Mouse (Mus musculus): ENCODE results near the gene Pds5a. TPM values are rescaled to one million over a fixed set of nuclear protein-coding genes. Genes with fewer than 3 reads are reported as not detected.

Gene Pds5a
- total RNA-seq, 2 experiments from 2014 or later = 40.6 to 42.9 TPM

DNA sequence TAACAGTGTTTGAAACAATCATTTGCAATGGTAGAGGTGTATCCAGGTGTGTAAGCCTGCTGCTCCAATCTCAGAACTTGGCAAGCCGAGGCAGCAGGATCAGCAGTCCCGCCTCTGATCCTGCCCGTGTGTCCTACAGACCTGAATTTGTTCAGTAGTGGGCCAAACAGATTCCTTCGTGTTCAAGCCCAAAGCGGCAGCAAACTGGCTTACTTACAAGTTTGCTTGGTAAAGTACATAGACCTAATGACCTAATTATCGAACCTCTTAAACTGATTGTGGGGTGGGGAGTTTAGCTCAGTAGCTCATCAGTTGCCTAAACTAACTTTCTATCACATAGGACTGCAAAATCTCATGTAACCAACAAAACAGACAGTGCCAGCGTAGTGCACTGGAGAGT is 98.4 kb downstream of the Pds5a start:
- intact Hi-C loops (cut with DNase I; ENCODE audit: low total_unique reads) = no loop called here

DNA sequence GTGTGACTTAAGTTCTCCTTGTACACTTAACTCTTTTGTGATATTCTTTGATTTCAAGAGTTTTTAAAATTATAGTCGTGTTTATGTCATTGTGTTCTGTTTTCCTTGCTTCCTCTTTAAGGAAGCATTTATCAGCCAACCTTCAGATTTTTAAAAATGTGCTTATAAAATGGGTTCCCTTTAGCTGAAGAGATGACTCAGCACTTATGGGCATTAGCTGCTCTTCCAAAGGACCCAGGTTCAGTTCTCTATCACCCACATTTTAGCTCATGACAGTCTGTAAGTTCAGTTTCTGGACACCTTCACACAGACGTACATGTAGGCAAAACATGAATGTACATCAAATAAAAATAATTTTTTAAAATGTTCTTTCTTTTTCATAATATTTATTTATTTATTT is 105.7 kb downstream of the Pds5a start:
- intact Hi-C loops (cut with DNase I; ENCODE audit: low total_unique reads) = no loop called here
- DNase-seq = no peak

More for the DNA sequence above, 98.4 kb downstream of the Pds5a start:
- DNase-seq = no peak

GRCm38 (mm10) chr5:65590199-65590598 is 107.9 kb downstream of the Pds5a start:
- intact Hi-C loops (cut with DNase I; ENCODE audit: low total_unique reads) = no loop called here
- no peak for DNase-seq

DNA sequence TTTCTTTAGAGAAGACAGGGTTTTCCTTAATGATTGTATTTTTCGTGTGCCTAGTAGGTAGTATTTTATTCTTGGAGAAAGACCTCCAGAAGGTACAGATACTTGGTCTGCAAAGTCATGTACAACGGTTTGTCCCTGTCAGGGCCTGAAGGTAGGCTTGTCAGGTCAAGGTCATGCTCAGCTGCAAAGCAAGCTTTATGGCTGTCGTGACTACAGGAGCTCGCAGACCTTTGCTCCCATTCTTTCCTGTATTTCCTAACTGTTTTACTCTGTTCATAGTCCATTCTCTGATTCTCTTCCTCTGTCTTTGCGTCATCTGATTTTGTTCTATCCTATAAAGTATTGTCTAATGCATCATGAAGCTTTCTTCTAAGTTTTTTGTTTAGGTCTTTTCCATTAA is 111.8 kb downstream of the Pds5a start:
- intact Hi-C loops (cut with DNase I; ENCODE audit: low total_unique reads) = no loop called here
- no peak for DNase-seq

GRCm38 (mm10) chr5:65578545-65578944 is 119.5 kb downstream of the Pds5a start:
- no peak for DNase-seq
- intact Hi-C loops (cut with DNase I; ENCODE audit: low total_unique reads) = no loop called here

DNA sequence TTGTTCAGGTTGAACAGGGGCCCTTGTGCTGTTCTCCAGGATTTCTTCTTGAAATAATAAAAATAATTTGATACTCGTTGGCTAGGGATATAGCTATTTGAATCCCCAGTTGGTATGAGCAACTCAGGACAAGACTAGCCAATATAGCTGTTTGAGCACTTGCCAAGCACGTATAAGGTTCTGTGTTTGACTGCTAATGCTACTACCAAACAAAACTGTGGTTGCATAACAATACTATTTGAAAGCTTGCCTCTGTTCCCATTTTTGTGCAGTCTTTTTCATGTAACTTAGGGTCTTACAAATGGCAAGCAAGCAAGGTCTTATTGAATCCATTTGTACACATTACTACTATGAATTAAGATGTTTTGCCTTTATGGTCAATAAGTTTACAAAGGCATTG is 122.2 kb downstream of the Pds5a start:
- intact Hi-C loops (cut with DNase I; ENCODE audit: low total_unique reads) = no loop called here
- no peak for DNase-seq

DNA sequence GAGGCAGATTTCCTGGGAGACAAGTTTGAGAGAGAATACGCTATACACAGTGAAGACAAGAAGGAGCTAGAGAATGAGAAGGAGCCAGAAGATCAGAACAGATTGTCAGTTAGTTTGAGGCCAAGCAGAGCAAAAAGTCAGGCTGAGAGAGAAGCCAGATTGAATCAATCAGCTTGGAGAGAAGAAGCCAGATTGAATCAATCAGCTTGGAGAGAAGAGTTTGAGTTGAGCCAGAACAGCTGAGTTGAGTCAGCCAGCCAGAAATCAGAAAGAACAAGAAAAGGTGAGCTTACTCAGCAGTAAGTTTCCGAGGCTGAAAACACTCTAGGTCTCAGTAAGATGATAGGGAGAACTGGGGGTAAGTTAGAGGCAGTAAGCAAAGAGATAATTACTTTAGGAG is 123.2 kb downstream of the Pds5a start:
- no peak for DNase-seq
- intact Hi-C loops (cut with DNase I; ENCODE audit: low total_unique reads) = no loop called here

- DNase-seq = no peak
- intact Hi-C loops (cut with DNase I; ENCODE audit: low total_unique reads) = no loop called here
Observed at GRCm38 (mm10) chr5:65565486-65565885, 132.6 kb downstream of the Pds5a start.

GRCm38 (mm10) chr5:65561125-65561893 is 136.8 kb downstream of the Pds5a start:
- DNase-seq = no peak
- intact Hi-C loops (cut with DNase I; ENCODE audit: low total_unique reads) = no loop called here

GRCm38 (mm10) chr5:65557109-65557508 is 141.0 kb downstream of the Pds5a start:
- DNase-seq = no peak
- intact Hi-C loops (cut with DNase I; ENCODE audit: low total_unique reads) = no loop called here

Other genes starting within 250 kb of the Pds5a start
- gene Gm43552, start 205.4 kb downstream of the Pds5a start, total RNA-seq (2021) = 1 to 10 TPM in 1 of 2 experiments, not detected in 1; 3.1 TPM
- gene Smim14, start 161.1 kb downstream of the Pds5a start, total RNA-seq (2021) = 10 to 100 TPM; 34.7 to 39.4 TPM
- 10 to 100 TPM; 60.9 to 61.8 TPM for gene Ube2k, start 161.0 kb downstream of the Pds5a start, total RNA-seq (2021)
- gene N4bp2, start 65.2 kb upstream of the Pds5a start, total RNA-seq (2021) = 10 to 100 TPM; 14.4 to 16.3 TPM
- gene Rhoh, start 162.9 kb upstream of the Pds5a start, total RNA-seq (2021) = 1 to 10 TPM in 1 of 2 experiments, under 1 TPM in 1; 0.29 to 1.0 TPM
- 1 to 10 TPM; 3.9 to 6.8 TPM for gene Chrna9, start 236.6 kb upstream of the Pds5a start, total RNA-seq (2021)